ENCODE assay signal across 11 mouse cellular contexts in genomic region chr17:64604163-64604562, GRCm38 (mm10). TPM values are rescaled to one million over a fixed set of nuclear protein-coding genes. Genes with fewer than 3 reads are reported as not detected.
A peak's percentile ranks its signal among the peaks of the same experiment; 100 is the strongest.
DNase-seq lines count a peak whose midpoint lies in the region; ATAC-seq and TF ChIP-seq lines count a peak whose summit lies in the region.
"Had no signal": no experiment of that assay in that cellular context is flagged by ENCODE, and none has a peak within 500 bp of the region (broad histone marks: within the 10 kb centered on the region; RNA-seq: fewer than 3 reads in every experiment).

No protein-coding gene starts in this region.

- peak overlapping the region; percentile 95 for H3K4me2 ChIP-seq in hindbrain, embryonic 15.5 days
- H3K4me2 ChIP-seq in hindbrain, embryonic 11.5 days (replicated peaks; ENCODE audit: low read depth, low read length): no peak overlapping the region
- peak overlapping the region; percentile 64 for H3K4me2 ChIP-seq in CH12.LX (ENCODE audit: insufficient read depth, low read depth, poor library complexity, severe bottlenecking)
- peak overlapping the region; percentile 87; the same call in 1 of the 2 replicates for H3K4me2 ChIP-seq in intestine, embryonic 16.5 days (ENCODE audit: low read depth, low read length)
- H3K4me2 ChIP-seq in neural tube, embryonic 15.5 days: peak overlapping the region; percentile 95

- H3K4me3 ChIP-seq in hindbrain, embryonic 15.5 days: no peak overlapping the region
- H3K4me3 ChIP-seq in hindbrain, embryonic 11.5 days (ENCODE audit: low read depth, low read length): no peak overlapping the region
- H3K4me3 ChIP-seq in CH12.LX (replicated peaks in 1 of 3; ENCODE audit: low read depth in 2 of 3, low read length in 2 of 3, poor library complexity in 1 of 3): peak overlapping the region in 1 of 3 experiments; percentile 1
- no peak overlapping the region for H3K4me3 ChIP-seq in intestine, embryonic 16.5 days (ENCODE audit: low read length)
- H3K4me3 ChIP-seq in neural tube, embryonic 15.5 days (replicated peaks): peak overlapping the region; percentile 80; the same call in 1 of the 2 replicates
- no peak overlapping the region for H3K4me3 ChIP-seq in forebrain, embryonic 10.5 days

- ATAC-seq in hindbrain, embryonic 15.5 days (ENCODE audit: low FRiP score, low read depth): no peak
- no peak for ATAC-seq in hindbrain, embryonic 11.5 days (ENCODE audit: low FRiP score)
- no peak for ATAC-seq in intestine, embryonic 16.5 days
- no peak for ATAC-seq in neural tube, embryonic 15.5 days (ENCODE audit: low FRiP score)

- in situ Hi-C loops in CH12.LX (cut with MboI; ENCODE audit: low pct_ligation_motif_present, low pct_unique_long_range_greater_than_20kb, low sequenced_read_pairs): loop anchor here (25.0 kb wide), 1 partner anchor 258 kb away; no protein-coding TSS in a partner anchor

- H3K27me3 ChIP-seq in hindbrain, embryonic 15.5 days: no peaks in the 10 kb centered on the region
- no peaks in the 10 kb centered on the region for H3K27me3 ChIP-seq in hindbrain, embryonic 11.5 days (ENCODE audit: control insufficient read depth, insufficient read depth, low read length)
- H3K27me3 ChIP-seq in CH12.LX (replicated peaks): no peaks in the 10 kb centered on the region
- H3K27me3 ChIP-seq in intestine, embryonic 16.5 days (replicated peaks; ENCODE audit: control insufficient read depth, insufficient read depth, low read length): no peaks in the 10 kb centered on the region
- H3K27me3 ChIP-seq in neural tube, embryonic 15.5 days (replicated peaks): no peaks in the 10 kb centered on the region
- no peaks in the 10 kb centered on the region; the same call in 1 of the 2 replicates for H3K27me3 ChIP-seq in forebrain, embryonic 10.5 days (ENCODE audit: poor library complexity, severe bottlenecking)

- no peaks in the 10 kb centered on the region for H3K9me3 ChIP-seq in hindbrain, embryonic 15.5 days
- H3K9me3 ChIP-seq in hindbrain, embryonic 11.5 days (ENCODE audit: control insufficient read depth, low read length): no peaks in the 10 kb centered on the region
- no peaks in the 10 kb centered on the region for H3K9me3 ChIP-seq in CH12.LX (replicated peaks; ENCODE audit: low read length)
- H3K9me3 ChIP-seq in intestine, embryonic 16.5 days (ENCODE audit: control insufficient read depth, low read length): no peaks in the 10 kb centered on the region
- H3K9me3 ChIP-seq in neural tube, embryonic 15.5 days (replicated peaks): no peaks in the 10 kb centered on the region
- no peaks in the 10 kb centered on the region for H3K9me3 ChIP-seq in forebrain, embryonic 10.5 days

- no peak for TF ChIP-seq RAD21 in CH12.LX (IDR thresholded peaks at IDR 0.05; ENCODE audit: low read depth, low read length)

- peaks cover 4% of the 10 kb centered on the region for H3K79me2 ChIP-seq in CH12.LX (replicated peaks; ENCODE audit: control insufficient read depth, extremely low read depth, insufficient read depth, poor library complexity, severe bottlenecking)

- TF ChIP-seq CTCF in CH12.LX (conservative IDR thresholded peaks at IDR 0.05 in 1 of 2, IDR thresholded peaks at IDR 0.05 in 1 of 2; ENCODE audit: low read depth in 2 of 2, low read length in 2 of 2): no peak

- TF ChIP-seq EP300 in CH12.LX (IDR thresholded peaks at IDR 0.05; ENCODE audit: low read length): peak; percentile 74; the same call in 1 of the 2 replicates

- no peak for TF ChIP-seq POLR2A in CH12.LX (IDR thresholded peaks at IDR 0.05; ENCODE audit: low read depth, low read length)

- H3K4me1 ChIP-seq in hindbrain, embryonic 15.5 days (replicated peaks): peaks cover 47% of the 10 kb centered on the region
- no peaks in the 10 kb centered on the region for H3K4me1 ChIP-seq in hindbrain, embryonic 11.5 days (replicated peaks; ENCODE audit: control insufficient read depth, insufficient read depth, low read length)
- peaks cover 3 to 40% of the 10 kb centered on the region in 2 experiments; a peak in 2 of 4 replicates for H3K4me1 ChIP-seq in CH12.LX (ENCODE audit: control insufficient read depth in 1 of 2, insufficient read depth in 2 of 2)
- H3K4me1 ChIP-seq in intestine, embryonic 16.5 days (ENCODE audit: control insufficient read depth, insufficient read depth, low read length): peaks cover 29% of the 10 kb centered on the region
- H3K4me1 ChIP-seq in neural tube, embryonic 15.5 days: peaks cover 44% of the 10 kb centered on the region
- peaks cover 57% of the 10 kb centered on the region for H3K4me1 ChIP-seq in forebrain, embryonic 10.5 days

- H3K9ac ChIP-seq in hindbrain, embryonic 15.5 days: no peak overlapping the region
- H3K9ac ChIP-seq in hindbrain, embryonic 11.5 days (ENCODE audit: low read depth, low read length): no peak overlapping the region
- no peak overlapping the region for H3K9ac ChIP-seq in CH12.LX (ENCODE audit: insufficient read depth, low read depth)
- H3K9ac ChIP-seq in intestine, embryonic 16.5 days (ENCODE audit: low read depth, low read length): no peak overlapping the region
- H3K9ac ChIP-seq in neural tube, embryonic 15.5 days (replicated peaks): no peak overlapping the region

- no peak overlapping the region for H3K27ac ChIP-seq in hindbrain, embryonic 15.5 days (replicated peaks)
- H3K27ac ChIP-seq in hindbrain, embryonic 11.5 days (ENCODE audit: low read depth, low read length): no peak overlapping the region
- H3K27ac ChIP-seq in CH12.LX (ENCODE audit: insufficient read depth, low read depth): no peak overlapping the region
- H3K27ac ChIP-seq in intestine, embryonic 16.5 days (ENCODE audit: low read length): 0 out of 2 replicates have a peak overlapping the region, but pooled peaks have one; percentile 35
- H3K27ac ChIP-seq in neural tube, embryonic 15.5 days (replicated peaks): no peak overlapping the region
- H3K27ac ChIP-seq in forebrain, embryonic 10.5 days: no peak overlapping the region

- no peak for DNase-seq in hindbrain, embryonic 11.5 days (ENCODE audit: low spot score)
- no peak for DNase-seq in CH12.LX (ENCODE audit: extremely low read depth)
- DNase-seq in cerebellum, adult 11-12 months: no peak
- DNase-seq in forebrain, embryonic 10.5 days (ENCODE audit: extremely low spot score, low spot score): no peak
- DNase-seq in adrenal gland, adult 18-20 months (ENCODE audit: low spot score in 2 of 2): no peak
- DNase-seq: adrenal gland, postnatal 14 days; cerebellum, postnatal 14 days; heart, postnatal 14 days had no signal

- dilution Hi-C loops in CH12.LX (cut with MboI; ENCODE audit: extremely low pct_ligation_motif_present, extremely low pct_unique_long_range_greater_than_20kb, low sequenced_read_pairs): no loop called here

- H3K36me3 ChIP-seq in hindbrain, embryonic 15.5 days: no peaks in the 10 kb centered on the region
- no peaks in the 10 kb centered on the region for H3K36me3 ChIP-seq in hindbrain, embryonic 11.5 days (ENCODE audit: control insufficient read depth, insufficient read depth, low read length)
- peaks cover 0 to 12% of the 10 kb centered on the region in 2 experiments for H3K36me3 ChIP-seq in CH12.LX (replicated peaks in 1 of 2; ENCODE audit: control insufficient read depth in 1 of 2, insufficient read depth in 1 of 2, low read length in 1 of 2)
- no peaks in the 10 kb centered on the region for H3K36me3 ChIP-seq in intestine, embryonic 16.5 days (ENCODE audit: control insufficient read depth, insufficient read depth, low read length)
- H3K36me3 ChIP-seq in neural tube, embryonic 15.5 days: no peaks in the 10 kb centered on the region
- no peaks in the 10 kb centered on the region for H3K36me3 ChIP-seq in forebrain, embryonic 10.5 days (replicated peaks)

- 80% methylated on average over 5 of the region's 5 CpGs for WGBS in hindbrain, embryonic 15.5 days
- 71% methylated on average over 5 of the region's 5 CpGs for WGBS in hindbrain, embryonic 11.5 days
- 58% methylated on average over 5 of the region's 5 CpGs for WGBS in intestine, embryonic 16.5 days
- WGBS in neural tube, embryonic 15.5 days: 81% methylated on average over 5 of the region's 5 CpGs
- WGBS in forebrain, embryonic 10.5 days: 90% methylated on average over 5 of the region's 5 CpGs

TF ChIP-seq in CH12.LX, 34 proteins besides CTCF, POLR2A, EP300 and RAD21:
- TF ChIP-seq SIN3A (IDR thresholded peaks at IDR 0.05; ENCODE audit: low read length) (0 out of 2 replicates have a peak, but pooled peaks have one; percentile 50), MEF2A (IDR thresholded peaks at IDR 0.05; ENCODE audit: borderline replicate concordance, low read depth, low read length) (peak; percentile 73; the same call in 1 of the 2 replicates), TCF12 (IDR thresholded peaks at IDR 0.05; ENCODE audit: low read depth, low read length) (peak; percentile 71; the same call in 1 of the 2 replicates), POLR2AphosphoS2 (IDR thresholded peaks at IDR 0.05; ENCODE audit: low read depth, low read length) (no peak), CHD1 (IDR thresholded peaks at IDR 0.05; ENCODE audit: low read depth, low read length) (no peak; the same call in 1 of the 2 replicates), BHLHE40 (IDR thresholded peaks at IDR 0.05; ENCODE audit: low read depth, low read length) (peak; percentile 34; the same call in 1 of the 2 replicates), IRF4 (IDR thresholded peaks at IDR 0.05; ENCODE audit: low read depth, low read length) (peak; percentile 66), MAFK (IDR thresholded peaks at IDR 0.05; ENCODE audit: insufficient replicate concordance, low read length) (0 out of 2 replicates have a peak, but pooled peaks have one; percentile 49)

RNA-seq across cellular contexts. Expression of gene Man2a1, which starts 3.6 kb away (rescaled TPM):
- 4.6 and 5.9 TPM in 2 replicates for polyA plus RNA-seq in hindbrain, embryonic 15.5 days (2015; fragmentation: Nextera tagmentation; extraction: Ambion mirVana)
- polyA plus RNA-seq in hindbrain, embryonic 11.5 days (2014; fragmentation: Nextera tagmentation; extraction: Ambion mirVana): 4.8 and 5.9 TPM in 2 replicates
- 7.9 and 12.3 TPM in 2 replicates for total RNA-seq in CH12.LX (2012; rRNA removed)
- 11.9 and 12.5 TPM in 2 replicates for total RNA-seq in CH12.LX (2014; rRNA removed)
- 11.6 and 15.4 TPM in 2 replicates for polyA plus RNA-seq in CH12.LX (2012; ENCODE audit: insufficient read length, low read depth)
- 8.4 and 9.1 TPM in 2 replicates for polyA plus RNA-seq in intestine, embryonic 16.5 days (2015; fragmentation: Nextera tagmentation; extraction: Ambion mirVana)
- polyA plus RNA-seq in neural tube, embryonic 15.5 days (2015; fragmentation: Nextera tagmentation; extraction: Ambion mirVana): 5.4 and 9.0 TPM in 2 replicates
- polyA plus RNA-seq in forebrain, embryonic 10.5 days (2016; fragmentation: Nextera tagmentation; extraction: Ambion mirVana): 3.1 and 4.9 TPM in 2 replicates
- total RNA-seq in adrenal gland, adult 18-20 months (2021): 100 to 1,000 TPM; 105 to 174 TPM
